Mouse (Mus musculus) midbrain, postnatal 0 days (tissue): ENCODE measurements around the gene Kctd2. TPM values are rescaled to one million over a fixed set of nuclear protein-coding genes. Genes with fewer than 3 reads are reported as not detected.

ENCODE experiments used
- ATAC-seq: fragments of 200-750 bp; cut with Nextera tagmentation; 2 replicates; pipeline ENCODE4 v1.8.0; 2017; ENCODE audit warnings: moderate number of reproducible peaks, mild to moderate bottlenecking, moderate TSS enrichment, moderate library complexity; ENCODE audit not compliant: low FRiP score
- DNase-seq: peaks from one replicate; pipeline ENCODE4 v3.0.0-alpha.2; 2015; ENCODE audit warnings: low spot score
- H3K27ac ChIP-seq: fragments of 300-500 bp; sonication (generic); 2 replicates; pipeline ENCODE4 v1.5.1; 2014; ENCODE audit warnings: low read depth, mild to moderate bottlenecking, low read length, mixed read lengths
- H3K27me3 ChIP-seq: fragments of 300-500 bp; sonication (generic); 2 replicates; pipeline ENCODE4 v1.6.1; 2014; ENCODE audit warnings: low read length, control low read depth, mixed read lengths; ENCODE audit not compliant: insufficient read depth
- H3K36me3 ChIP-seq: fragments of 300-500 bp; sonication (generic); 2 replicates; pipeline ENCODE4 v1.6.1; 2014; ENCODE audit warnings: low read length, control low read depth, mixed read lengths; ENCODE audit not compliant: insufficient read depth
- H3K4me1 ChIP-seq: fragments of 300-500 bp; sonication (generic); 2 replicates; pipeline ENCODE4 v1.6.1; 2014; ENCODE audit warnings: mild to moderate bottlenecking, control low read depth, antibody characterized with exemption, low read length, mixed read lengths; ENCODE audit not compliant: insufficient read depth
- H3K4me2 ChIP-seq: fragments of 300-500 bp; sonication (generic); 2 replicates; pipeline ENCODE4 v1.6.1; 2014; ENCODE audit warnings: low read depth, mild to moderate bottlenecking, low read length, mixed read lengths; ENCODE audit not compliant: poor library complexity, severe bottlenecking
- H3K4me3 ChIP-seq: fragments of 300-500 bp; sonication (generic); 2 replicates; pipeline ENCODE4 v1.5.1; 2014; ENCODE audit warnings: low read depth, mild to moderate bottlenecking, low read length, moderate library complexity
- H3K9ac ChIP-seq: fragments of 300-500 bp; sonication (generic); replicated peaks from 2 replicates; pipeline ENCODE4 v1.6.1; 2014; ENCODE audit warnings: mild to moderate bottlenecking, low read length, moderate library complexity, mixed read lengths; ENCODE audit not compliant: poor library complexity, severe bottlenecking
- H3K9me3 ChIP-seq: fragments of 300-500 bp; sonication (generic); 2 replicates; pipeline ENCODE4 v1.6.1; 2016; ENCODE audit warnings: low read length, control low read depth
- CTCF ChIP-seq: IDR thresholded peaks from 2 replicates; pipeline ENCODE4 v1.5.1; 2016; ENCODE audit warnings: antibody characterized with exemption, mild to moderate bottlenecking
- WGBS: fragments of 180-500 bp; shearing (Covaris S2); extraction: QIAGEN DNeasy Blood & Tissue Kit; methylation state at CpG from one replicate; pipeline ENCODE4 v1.1.7; 2014; 5-methylcytosine and 5-hydroxymethylcytosine counted together
- polyA plus RNA-seq: library from polyadenylated mRNA; unstranded; fragments of >200 nt; fragmentation: Nextera tagmentation; extraction: Ambion mirVana; gene quantifications from 2 replicates; pipeline ENCODE4 v1.2.1, GENCODE M21; 2015
- total RNA-seq: library from RNA; depleted of rRNA; stranded (reverse); fragments of >200 nt; gene quantifications from 2 replicates; pipeline ENCODE4 v1.2.3, GENCODE M21; 2014

The Kctd2 gene
- total and polyA plus RNA-seq, 2 experiments from 2014 or later = 22.1 to 29.4 TPM

DNA sequence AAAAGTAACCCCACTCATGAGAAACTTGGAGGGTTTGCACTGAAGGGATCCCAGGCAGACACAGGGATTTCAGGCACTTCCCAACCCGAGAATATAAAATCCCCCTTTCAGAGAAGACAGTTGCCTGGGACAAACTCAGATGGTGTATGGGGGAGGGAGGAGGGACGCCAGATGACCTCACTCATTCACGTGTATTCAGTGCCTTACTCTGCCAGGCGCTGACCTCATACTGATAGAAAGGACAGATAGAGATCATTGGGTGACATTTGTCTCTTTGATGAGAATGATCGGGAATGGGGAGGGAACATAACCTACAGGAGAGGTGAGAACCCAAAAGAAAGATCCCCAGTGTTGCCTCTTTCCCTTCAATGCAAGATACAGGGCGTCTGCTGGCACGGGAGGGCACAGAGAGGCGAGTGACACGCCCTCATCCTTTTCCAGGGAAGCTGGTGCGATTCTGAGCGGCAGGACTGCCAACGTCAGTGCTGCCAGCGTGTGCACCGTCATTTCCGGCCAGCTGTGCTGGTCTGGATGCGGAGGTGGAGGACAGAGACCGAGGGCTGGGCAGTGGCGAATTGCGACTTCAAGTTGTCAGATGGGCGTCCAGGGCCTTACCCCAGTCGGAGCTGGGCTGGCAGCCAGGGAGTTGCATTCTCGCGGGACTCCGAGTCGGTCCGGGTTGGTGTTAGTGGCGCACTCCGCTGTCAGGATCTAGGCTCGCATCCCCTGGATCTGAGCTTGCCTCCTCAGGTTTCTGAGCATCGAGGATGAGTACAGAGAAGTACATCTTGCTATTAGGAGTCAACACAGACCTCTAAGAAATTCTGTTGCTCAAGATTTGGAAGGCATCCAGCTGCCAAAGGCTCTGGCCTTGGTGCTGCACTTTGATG lies 45.9 kb upstream of the Kctd2 start:
- H3K4me2 ChIP-seq = peak overlapping the region; percentile 73
- H3K9ac ChIP-seq = peak overlapping the region; percentile 68
- no peaks in the 10 kb centered on the region for H3K27me3 ChIP-seq
- no peak for TF ChIP-seq CTCF
- H3K36me3 ChIP-seq = no peaks in the 10 kb centered on the region
- H3K4me3 ChIP-seq = peak overlapping the region; percentile 39
- no peaks in the 10 kb centered on the region for H3K9me3 ChIP-seq
- H3K4me1 ChIP-seq = 0 out of 2 replicates have a peak, but pooled peaks cover 10% of the 10 kb centered on the region
- DNase-seq = peak; percentile 83
- ATAC-seq = peak; percentile 79
- 2% methylated on average over 30 of the region's 30 CpGs for WGBS
- peak overlapping the region; percentile 81 for H3K27ac ChIP-seq

DNA sequence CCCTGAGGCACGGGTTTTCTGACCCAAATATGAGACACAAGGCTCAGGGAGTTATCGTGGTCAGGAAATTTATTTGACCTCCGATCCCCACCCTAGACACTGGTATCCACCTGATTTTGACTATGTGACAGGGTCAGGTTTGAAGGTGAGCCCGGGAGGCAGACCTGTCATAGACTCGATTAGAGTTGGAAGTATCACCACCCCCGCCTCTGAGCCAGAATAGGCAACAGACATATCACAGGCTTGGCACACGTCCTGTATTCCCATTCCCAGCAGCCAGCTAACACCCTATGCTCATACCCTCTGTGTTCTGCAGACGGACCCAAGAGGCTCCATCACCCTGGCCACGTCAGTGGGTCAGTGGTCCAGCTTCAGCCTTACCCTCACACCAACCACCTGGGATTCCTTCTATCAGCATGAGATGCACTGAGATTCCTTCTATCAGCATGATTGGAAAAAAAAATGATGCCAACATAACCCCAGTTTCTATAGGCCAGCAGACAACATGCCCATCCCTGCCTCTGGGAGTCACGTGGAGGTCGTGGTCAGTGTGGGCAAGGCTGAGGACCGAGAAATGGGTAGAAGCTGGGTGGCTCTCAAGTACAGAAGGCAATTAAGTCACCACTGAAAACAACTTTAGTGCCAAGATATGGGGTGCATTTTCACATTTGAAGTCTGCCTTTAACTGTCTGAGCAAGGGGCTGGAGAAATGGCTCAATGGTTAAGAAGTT lies 45.1 kb upstream of the Kctd2 start:
- Histone ChIP-seq H3K4me3 (peak overlapping the region; percentile 39), H3K36me3 (no peaks in the 10 kb centered on the region), H3K4me2 (peak overlapping the region; percentile 73), H3K4me1 (0 out of 2 replicates have a peak, but pooled peaks cover 10% of the 10 kb centered on the region), H3K27ac (peak overlapping the region; percentile 81), H3K27me3 (no peaks in the 10 kb centered on the region), H3K9ac (peak overlapping the region; percentile 68; the same call in 1 of the 2 replicates), H3K9me3 (no peaks in the 10 kb centered on the region)
- 68% methylated on average over 12 of the region's 12 CpGs for WGBS
- ATAC-seq = no peak
- no peak for TF ChIP-seq CTCF
- no peak for DNase-seq

DNA sequence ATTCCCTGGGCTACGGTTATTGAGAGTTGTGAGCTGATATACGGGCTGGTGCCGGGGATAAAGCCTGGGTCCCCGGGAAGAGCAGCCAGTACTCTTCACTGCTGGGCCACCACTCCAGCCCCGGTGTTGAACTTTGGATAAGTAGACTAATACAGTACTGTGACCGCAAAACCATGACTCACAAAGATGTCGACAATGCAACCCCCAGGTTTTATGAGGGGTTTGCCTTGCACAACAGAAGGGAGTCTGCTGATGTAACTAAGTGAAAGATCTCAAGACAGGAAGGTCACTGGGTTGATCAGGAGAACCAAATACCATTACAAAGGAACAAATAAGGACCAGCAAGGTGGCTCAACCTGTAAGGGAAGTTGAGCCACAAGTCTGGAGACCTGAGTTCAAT lies 43.2 kb upstream of the Kctd2 start:
- DNase-seq = no peak
- Histone ChIP-seq H3K36me3 (no peaks in the 10 kb centered on the region), H3K9me3 (no peaks in the 10 kb centered on the region), H3K9ac (no peak overlapping the region), H3K27ac (no peak overlapping the region), H3K4me3 (no peak overlapping the region), H3K4me2 (no peak overlapping the region), H3K27me3 (no peaks in the 10 kb centered on the region), H3K4me1 (0 out of 2 replicates have a peak, but pooled peaks cover 10% of the 10 kb centered on the region)
- no peak for ATAC-seq
- WGBS = 73% methylated on average over 7 of the region's 7 CpGs
- TF ChIP-seq CTCF = no peak

DNA sequence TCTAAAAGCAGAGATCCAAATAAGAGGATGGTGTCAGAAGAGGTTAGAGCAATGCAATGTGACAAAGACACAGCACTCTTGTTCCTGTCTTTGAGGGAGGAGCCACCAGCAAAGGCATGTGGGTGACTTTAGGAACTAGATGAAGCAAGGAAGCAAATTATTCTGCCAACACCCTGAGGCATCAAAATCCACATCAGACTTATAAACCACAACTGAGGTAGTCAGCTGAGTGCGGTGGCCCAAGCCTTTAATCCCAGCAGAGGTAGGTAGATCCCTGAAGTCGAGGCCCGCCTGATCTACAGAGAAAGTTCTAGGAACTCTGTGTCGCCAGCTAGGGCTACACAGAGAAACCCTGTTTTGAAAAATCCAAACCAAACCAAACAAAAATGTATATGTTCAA lies 42.7 kb upstream of the Kctd2 start:
- H3K27me3 ChIP-seq = no peaks in the 10 kb centered on the region
- H3K27ac ChIP-seq = no peak overlapping the region
- DNase-seq (no peak), ATAC-seq (no peak)
- H3K4me2 ChIP-seq = no peak overlapping the region
- TF ChIP-seq CTCF = no peak
- H3K9ac ChIP-seq = no peak overlapping the region
- WGBS = 86% methylated on average over 4 of the region's 4 CpGs
- no peak overlapping the region for H3K4me3 ChIP-seq
- H3K9me3 ChIP-seq = no peaks in the 10 kb centered on the region
- no peaks in the 10 kb centered on the region for H3K36me3 ChIP-seq
- 0 out of 2 replicates have a peak, but pooled peaks cover 10% of the 10 kb centered on the region for H3K4me1 ChIP-seq

GRCm38 (mm10) chr11:115377854-115378253 lies 42.1 kb upstream of the Kctd2 start:
- Histone ChIP-seq H3K27ac (no peak overlapping the region), H3K4me3 (no peak overlapping the region), H3K4me2 (no peak overlapping the region), H3K4me1 (peaks cover 10% of the 10 kb centered on the region; the same call in 1 of the 2 replicates), H3K27me3 (no peaks in the 10 kb centered on the region), H3K9me3 (no peaks in the 10 kb centered on the region), H3K36me3 (no peaks in the 10 kb centered on the region), H3K9ac (no peak overlapping the region)
- ATAC-seq (no peak), DNase-seq (no peak)
- WGBS = 90% methylated on average over 7 of the region's 7 CpGs
- no peak for TF ChIP-seq CTCF

DNA sequence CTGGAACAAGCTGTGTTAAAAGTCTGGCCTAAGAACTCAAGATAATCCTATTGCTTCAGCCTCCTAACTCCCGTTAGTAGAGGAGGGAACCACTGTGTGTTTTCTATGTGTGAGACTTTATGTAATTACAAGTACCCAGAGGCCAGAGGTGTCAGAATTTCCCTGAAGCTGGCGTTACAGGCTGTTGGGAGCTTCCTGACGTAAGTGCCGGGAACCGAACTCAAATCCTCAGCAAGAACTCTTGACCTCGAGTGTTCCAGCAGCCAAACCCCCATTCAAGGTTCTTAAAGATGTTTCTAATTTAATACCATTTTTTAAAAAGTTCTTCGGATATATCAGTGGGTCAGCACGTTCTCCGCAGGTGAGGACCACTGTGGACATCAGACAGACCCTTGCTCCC lies 38.7 kb upstream of the Kctd2 start:
- peak overlapping the region; percentile 90; the same call in 1 of the 2 replicates for H3K4me3 ChIP-seq
- TF ChIP-seq CTCF = no peak
- no peaks in the 10 kb centered on the region for H3K9me3 ChIP-seq
- no peaks in the 10 kb centered on the region for H3K36me3 ChIP-seq
- DNase-seq (no peak), ATAC-seq (no peak)
- no peak overlapping the region for H3K27ac ChIP-seq
- H3K4me1 ChIP-seq = peaks cover 17% of the 10 kb centered on the region
- WGBS = 14% methylated on average over 9 of the region's 9 CpGs
- H3K4me2 ChIP-seq = peak overlapping the region; percentile 82
- H3K27me3 ChIP-seq = no peaks in the 10 kb centered on the region
- H3K9ac ChIP-seq = no peak overlapping the region
